ENCODE assay signal across 8 mouse cellular contexts in the genomic region with DNA sequence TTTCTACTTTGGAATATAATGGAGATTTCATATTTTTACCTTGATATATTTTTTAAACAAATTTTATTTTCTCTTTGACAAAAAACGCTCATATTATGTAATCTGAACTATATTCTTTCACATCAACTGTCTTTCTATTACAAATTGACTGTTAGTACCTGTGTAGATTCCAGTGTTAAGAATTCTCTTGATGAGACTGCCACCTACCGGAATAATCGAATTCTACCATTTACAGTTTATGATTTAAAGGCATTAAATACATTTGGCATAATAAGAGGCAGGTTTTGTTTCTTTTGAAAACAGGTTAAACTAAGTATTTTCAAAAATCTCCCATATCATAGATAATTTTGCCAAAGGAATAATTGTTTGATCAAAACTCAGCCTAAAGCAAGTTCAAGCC.
DNase-seq lines count a peak whose midpoint lies in the region; ATAC-seq lines count a peak whose summit lies in the region.

No protein-coding gene starts in this region.

- no peaks in the 10 kb centered on the region for H3K36me3 ChIP-seq in hindbrain, embryonic 11.5 days (ENCODE audit: control insufficient read depth, insufficient read depth, low read length)
- H3K36me3 ChIP-seq in hindbrain, embryonic 10.5 days: no peaks in the 10 kb centered on the region

- no peak overlapping the region for H3K9ac ChIP-seq in hindbrain, embryonic 11.5 days (ENCODE audit: low read depth, low read length)

- no peak for ATAC-seq in hindbrain, embryonic 11.5 days (ENCODE audit: low FRiP score)

- no peaks in the 10 kb centered on the region for H3K27me3 ChIP-seq in hindbrain, embryonic 11.5 days (ENCODE audit: control insufficient read depth, insufficient read depth, low read length)
- H3K27me3 ChIP-seq in hindbrain, embryonic 10.5 days (ENCODE audit: insufficient read depth, poor library complexity, severe bottlenecking): no peaks in the 10 kb centered on the region

- no peak overlapping the region for H3K27ac ChIP-seq in hindbrain, embryonic 11.5 days (ENCODE audit: low read depth, low read length)
- H3K27ac ChIP-seq in hindbrain, embryonic 10.5 days: no peak overlapping the region

- peak; percentile 50 for DNase-seq in hindbrain, embryonic 11.5 days (ENCODE audit: low spot score)
- DNase-seq in hindbrain, embryonic 10.5 days (ENCODE audit: low spot score): no peak
- DNase-seq in thymus, postnatal 14 days: peak; percentile 12
- no peak for DNase-seq in thymus, adult 18-20 months
- DNase-seq in fibroblast of lung, adult 2 months (ENCODE audit: low read depth): peak; percentile 27
- no peak for DNase-seq in testis, postnatal 10 days (ENCODE audit: low spot score)
- DNase-seq in right cerebral cortex, postnatal 36 days (ENCODE audit: low spot score in 2 of 2): no peak
- no peak for DNase-seq in adrenal gland, postnatal 36 days

- H3K9me3 ChIP-seq in hindbrain, embryonic 11.5 days (ENCODE audit: control insufficient read depth, low read length): no peaks in the 10 kb centered on the region
- no peaks in the 10 kb centered on the region for H3K9me3 ChIP-seq in hindbrain, embryonic 10.5 days

- no peaks in the 10 kb centered on the region for H3K4me1 ChIP-seq in hindbrain, embryonic 11.5 days (replicated peaks; ENCODE audit: control insufficient read depth, insufficient read depth, low read length)
- no peaks in the 10 kb centered on the region for H3K4me1 ChIP-seq in hindbrain, embryonic 10.5 days (replicated peaks)

- H3K4me2 ChIP-seq in hindbrain, embryonic 11.5 days (replicated peaks; ENCODE audit: low read depth, low read length): no peak overlapping the region

- WGBS in hindbrain, embryonic 11.5 days: 17% methylated on average over 3 of the region's 3 CpGs
- 24% methylated on average over 3 of the region's 3 CpGs for WGBS in hindbrain, embryonic 10.5 days

- no peak overlapping the region for H3K4me3 ChIP-seq in hindbrain, embryonic 11.5 days (ENCODE audit: low read depth, low read length)
- no peak overlapping the region for H3K4me3 ChIP-seq in hindbrain, embryonic 10.5 days

Comparison
In these comparisons a context has a peak if more than half of its experiments do, and no peak if none do; other contexts are left out.
1. DNase-seq: peak in hindbrain, embryonic 11.5 days (single experiment), thymus, postnatal 14 days (single experiment) and fibroblast of lung, adult 2 months (single experiment); none in hindbrain, embryonic 10.5 days (single experiment), thymus, adult 18-20 months (0 of 2), testis, postnatal 10 days (single experiment), right cerebral cortex, postnatal 36 days (0 of 2) and adrenal gland, postnatal 36 days (0 of 2).